Mouse (Mus musculus) embryonic facial prominence, embryonic 10.5 days (tissue): Measurements from ENCODE around the gene Atp8a1. TPM values are rescaled to one million over a fixed set of nuclear protein-coding genes. Genes with fewer than 3 reads are reported as not detected.

Source experiments
- DNase-seq: peaks from one replicate; pipeline ENCODE4 v3.0.0-alpha.2; 2017; ENCODE audit warnings: low spot score
- H3K27ac ChIP-seq: fragments of 300-500 bp; sonication (generic); replicated peaks from 2 replicates; pipeline ENCODE4 v1.5.1; 2016; ENCODE audit warnings: mild to moderate bottlenecking
- H3K27me3 ChIP-seq: fragments of 300-500 bp; sonication (generic); replicated peaks from 2 replicates; pipeline ENCODE4 v1.6.1; 2016; ENCODE audit warnings: low read depth, mild to moderate bottlenecking; ENCODE audit not compliant: poor library complexity, severe bottlenecking
- H3K36me3 ChIP-seq: fragments of 300-500 bp; sonication (generic); replicated peaks from 2 replicates; pipeline ENCODE4 v1.6.1; 2016; ENCODE audit warnings: mild to moderate bottlenecking, moderate library complexity
- H3K4me1 ChIP-seq: fragments of 300-500 bp; sonication (generic); 2 replicates; pipeline ENCODE4 v1.6.1; 2016
- H3K4me3 ChIP-seq: fragments of 300-500 bp; sonication (generic); 2 replicates; pipeline ENCODE4 v1.5.1; 2016; ENCODE audit warnings: mild to moderate bottlenecking, moderate library complexity
- H3K9me3 ChIP-seq: fragments of 300-500 bp; sonication (generic); 2 replicates; pipeline ENCODE4 v1.6.1; 2016; ENCODE audit warnings: mild to moderate bottlenecking
- WGBS: fragments of 180-500 bp; shearing (Covaris S2); methylation state at CpG from one replicate; pipeline ENCODE4 v1.1.7; 2016; 5-methylcytosine and 5-hydroxymethylcytosine counted together
- polyA plus RNA-seq: library from polyadenylated mRNA; unstranded; fragments of >200 nt; fragmentation: Nextera tagmentation; extraction: Ambion mirVana; gene quantifications from 2 replicates; pipeline ENCODE4 v1.2.1, GENCODE M21; 2016

Gene Atp8a1
- polyA plus RNA-seq, 1 experiment from 2014 or later = 9.7 TPM

- Histone ChIP-seq H3K27ac (no peak overlapping the region), H3K4me3 (no peak overlapping the region), H3K4me1 (peaks cover 13% of the 10 kb centered on the region), H3K9me3 (no peaks in the 10 kb centered on the region), H3K27me3 (no peaks in the 10 kb centered on the region), H3K36me3 (no peaks in the 10 kb centered on the region)
- no peak for DNase-seq
- WGBS = 87% methylated on average over 7 of the region's 7 CpGs
Observed at GRCm38 (mm10) chr5:67685906-67686305, 161.3 kb downstream of the Atp8a1 start.

GRCm38 (mm10) chr5:67685461-67685860, 161.8 kb downstream of the Atp8a1 start:
- no peaks in the 10 kb centered on the region for H3K27me3 ChIP-seq
- H3K36me3 ChIP-seq = no peaks in the 10 kb centered on the region
- peaks cover 16% of the 10 kb centered on the region for H3K4me1 ChIP-seq
- 72% methylated on average over 5 of the region's 5 CpGs for WGBS
- H3K27ac ChIP-seq = no peak overlapping the region
- no peaks in the 10 kb centered on the region for H3K9me3 ChIP-seq
- no peak for DNase-seq
- no peak overlapping the region for H3K4me3 ChIP-seq

- Histone ChIP-seq H3K9me3 (no peaks in the 10 kb centered on the region), H3K27ac (no peak overlapping the region), H3K36me3 (peaks cover 5% of the 10 kb centered on the region), H3K4me3 (no peak overlapping the region), H3K4me1 (peaks cover 15% of the 10 kb centered on the region), H3K27me3 (no peaks in the 10 kb centered on the region)
- WGBS = 84% methylated on average over 3 of the region's 3 CpGs
- DNase-seq = no peak
Observed at GRCm38 (mm10) chr5:67678819-67679218, 168.4 kb downstream of the Atp8a1 start.

GRCm38 (mm10) chr5:67673008-67673407, 174.2 kb downstream of the Atp8a1 start:
- Histone ChIP-seq H3K9me3 (no peaks in the 10 kb centered on the region), H3K27ac (no peak overlapping the region), H3K4me3 (no peak overlapping the region), H3K36me3 (peaks cover 5% of the 10 kb centered on the region), H3K27me3 (no peaks in the 10 kb centered on the region), H3K4me1 (peaks cover 5% of the 10 kb centered on the region; the same call in 1 of the 2 replicates)
- WGBS = 50% methylated on average over 4 of the region's 4 CpGs
- peak; percentile 29 for DNase-seq

GRCm38 (mm10) chr5:67670158-67670557, 177.1 kb downstream of the Atp8a1 start:
- no peak overlapping the region for H3K4me3 ChIP-seq
- no peaks in the 10 kb centered on the region for H3K27me3 ChIP-seq
- H3K9me3 ChIP-seq = no peaks in the 10 kb centered on the region
- no peak for DNase-seq
- H3K4me1 ChIP-seq = no peaks in the 10 kb centered on the region
- no peak overlapping the region for H3K27ac ChIP-seq
- WGBS = 77% methylated on average over 6 of the region's 6 CpGs
- H3K36me3 ChIP-seq = 0 out of 2 replicates have a peak, but pooled peaks cover 4% of the 10 kb centered on the region

- H3K9me3 ChIP-seq = no peaks in the 10 kb centered on the region
- H3K36me3 ChIP-seq = 0 out of 2 replicates have a peak, but pooled peaks cover 4% of the 10 kb centered on the region
- 85% methylated on average over 13 of the region's 13 CpGs for WGBS
- H3K27ac ChIP-seq = no peak overlapping the region
- H3K4me3 ChIP-seq = no peak overlapping the region
- DNase-seq = no peak
- H3K27me3 ChIP-seq = no peaks in the 10 kb centered on the region
- H3K4me1 ChIP-seq = no peaks in the 10 kb centered on the region
Observed at GRCm38 (mm10) chr5:67669436-67669896, 177.8 kb downstream of the Atp8a1 start.

GRCm38 (mm10) chr5:67662715-67663114, 184.5 kb downstream of the Atp8a1 start:
- Histone ChIP-seq H3K36me3 (0 out of 2 replicates have a peak, but pooled peaks cover 4% of the 10 kb centered on the region), H3K4me3 (no peak overlapping the region), H3K9me3 (no peaks in the 10 kb centered on the region), H3K27me3 (peaks cover 37% of the 10 kb centered on the region), H3K27ac (no peak overlapping the region; the same call in 1 of the 2 replicates), H3K4me1 (peaks cover 10% of the 10 kb centered on the region)
- WGBS = 54% methylated on average over 6 of the region's 6 CpGs
- DNase-seq = no peak

GRCm38 (mm10) chr5:67659864-67660263, 187.4 kb downstream of the Atp8a1 start:
- Histone ChIP-seq H3K36me3 (no peaks in the 10 kb centered on the region), H3K4me3 (no peak overlapping the region), H3K4me1 (peaks cover 38% of the 10 kb centered on the region), H3K27ac (no peak overlapping the region), H3K9me3 (no peaks in the 10 kb centered on the region), H3K27me3 (peaks cover 42% of the 10 kb centered on the region)
- 92% methylated on average over 9 of the region's 9 CpGs for WGBS
- no peak for DNase-seq

GRCm38 (mm10) chr5:67656821-67657259, 190.4 kb downstream of the Atp8a1 start:
- no peak overlapping the region; the same call in 1 of the 2 replicates for H3K27ac ChIP-seq
- WGBS = 25% methylated on average over 13 of the region's 13 CpGs
- peaks cover 35% of the 10 kb centered on the region for H3K4me1 ChIP-seq
- DNase-seq = peak; percentile 40
- H3K27me3 ChIP-seq = peaks cover 48% of the 10 kb centered on the region
- no peaks in the 10 kb centered on the region for H3K9me3 ChIP-seq
- H3K4me3 ChIP-seq = no peak overlapping the region; the same call in 1 of the 2 replicates
- H3K36me3 ChIP-seq = no peaks in the 10 kb centered on the region

- no peaks in the 10 kb centered on the region for H3K36me3 ChIP-seq
- H3K4me3 ChIP-seq = no peak overlapping the region
- DNase-seq = no peak
- peaks cover 31% of the 10 kb centered on the region for H3K4me1 ChIP-seq
- peaks cover 43% of the 10 kb centered on the region for H3K27me3 ChIP-seq
- H3K9me3 ChIP-seq = no peaks in the 10 kb centered on the region
- 44% methylated on average over 14 of the region's 14 CpGs for WGBS
- H3K27ac ChIP-seq = peak overlapping the region; percentile 51; the same call in 1 of the 2 replicates
Observed at GRCm38 (mm10) chr5:67655696-67656519, 191.3 kb downstream of the Atp8a1 start.

- Histone ChIP-seq H3K4me1 (peaks cover 31% of the 10 kb centered on the region), H3K27ac (no peak overlapping the region; the same call in 1 of the 2 replicates), H3K9me3 (no peaks in the 10 kb centered on the region), H3K27me3 (peaks cover 32% of the 10 kb centered on the region), H3K36me3 (no peaks in the 10 kb centered on the region), H3K4me3 (no peak overlapping the region)
- DNase-seq = no peak
- WGBS = 73% methylated on average over 5 of the region's 5 CpGs
Observed at GRCm38 (mm10) chr5:67654572-67654971, 192.7 kb downstream of the Atp8a1 start.

- Histone ChIP-seq H3K4me1 (peaks cover 31% of the 10 kb centered on the region), H3K27me3 (peaks cover 24% of the 10 kb centered on the region), H3K27ac (no peak overlapping the region), H3K9me3 (no peaks in the 10 kb centered on the region), H3K36me3 (no peaks in the 10 kb centered on the region), H3K4me3 (no peak overlapping the region)
- DNase-seq = no peak
- 91% methylated on average over 3 of the region's 3 CpGs for WGBS
Observed at GRCm38 (mm10) chr5:67653543-67653942, 193.7 kb downstream of the Atp8a1 start.

- DNase-seq = no peak
- WGBS = 89% methylated on average over 4 of the region's 4 CpGs
- Histone ChIP-seq H3K27ac (no peak overlapping the region), H3K36me3 (no peaks in the 10 kb centered on the region), H3K4me3 (no peak overlapping the region), H3K4me1 (peaks cover 30% of the 10 kb centered on the region), H3K9me3 (no peaks in the 10 kb centered on the region), H3K27me3 (peaks cover 19% of the 10 kb centered on the region)
Observed at GRCm38 (mm10) chr5:67652468-67652867, 194.8 kb downstream of the Atp8a1 start.
